In genomic region chr4:90125873-90126272, GRCm38 (mm10) we compare ENCODE assay signal across 17 mouse cellular contexts.
DNase-seq lines count a peak whose midpoint lies in the region; ATAC-seq lines count a peak whose summit lies in the region.
"Had no signal": no experiment of that assay in that cellular context is flagged by ENCODE, and none has a peak within 500 bp of the region (broad histone marks: within the 10 kb centered on the region; RNA-seq: fewer than 3 reads in every experiment).

No protein-coding gene starts in this region.

- H3K4me2 ChIP-seq in forebrain, embryonic 12.5 days = no peak overlapping the region
- H3K4me2 ChIP-seq in forebrain, embryonic 16.5 days (ENCODE audit: low read length) = no peak overlapping the region
- H3K4me2 ChIP-seq in midbrain, embryonic 12.5 days (replicated peaks) = no peak overlapping the region
- H3K4me2 ChIP-seq in midbrain, embryonic 14.5 days (ENCODE audit: low read length) = no peak overlapping the region
- H3K4me2 ChIP-seq in hindbrain, embryonic 14.5 days (replicated peaks) = no peak overlapping the region
- H3K4me2 ChIP-seq: embryonic facial prominence, embryonic 12.5 days; forebrain, embryonic 13.5 days had no signal

- H3K4me1 ChIP-seq in forebrain, embryonic 12.5 days = no peaks in the 10 kb centered on the region
- no peaks in the 10 kb centered on the region for H3K4me1 ChIP-seq in forebrain, embryonic 16.5 days (replicated peaks; ENCODE audit: control insufficient read depth, insufficient read depth, low read length)
- H3K4me1 ChIP-seq in midbrain, embryonic 12.5 days = no peaks in the 10 kb centered on the region
- H3K4me1 ChIP-seq in midbrain, embryonic 14.5 days (ENCODE audit: control insufficient read depth, insufficient read depth, low read length) = no peaks in the 10 kb centered on the region
- no peaks in the 10 kb centered on the region for H3K4me1 ChIP-seq in hindbrain, embryonic 14.5 days (replicated peaks; ENCODE audit: control insufficient read depth, insufficient read depth, low read length)
- H3K4me1 ChIP-seq: embryonic facial prominence, embryonic 10.5 days; embryonic facial prominence, embryonic 12.5 days had no signal

- no peak overlapping the region for H3K27ac ChIP-seq in forebrain, embryonic 12.5 days
- no peak overlapping the region for H3K27ac ChIP-seq in forebrain, embryonic 16.5 days (ENCODE audit: low read length)
- no peak overlapping the region for H3K27ac ChIP-seq in midbrain, embryonic 12.5 days (replicated peaks)
- H3K27ac ChIP-seq in midbrain, embryonic 14.5 days (replicated peaks; ENCODE audit: low read depth, low read length) = no peak overlapping the region
- no peak overlapping the region for H3K27ac ChIP-seq in hindbrain, embryonic 14.5 days
- H3K27ac ChIP-seq: embryonic facial prominence, embryonic 10.5 days; embryonic facial prominence, embryonic 12.5 days; forebrain, embryonic 13.5 days had no signal

- DNase-seq in midbrain, embryonic 14.5 days = no peak
- DNase-seq in hindbrain, embryonic 14.5 days (ENCODE audit: low spot score) = no peak
- DNase-seq: adrenal gland, adult 2 months; adrenal gland, postnatal 10 days; adrenal gland, postnatal 25 days; cerebellum, adult 11-12 months; cerebellum, adult 2 months; cerebellum, adult 9-10 months; cerebellum, postnatal 10 days; cerebellum, postnatal 25 days; forebrain, postnatal 0 days had no signal

- H3K36me3 ChIP-seq in forebrain, embryonic 12.5 days (replicated peaks) = no peaks in the 10 kb centered on the region
- H3K36me3 ChIP-seq in forebrain, embryonic 16.5 days (ENCODE audit: control insufficient read depth, insufficient read depth) = no peaks in the 10 kb centered on the region
- H3K36me3 ChIP-seq in midbrain, embryonic 12.5 days = no peaks in the 10 kb centered on the region
- no peaks in the 10 kb centered on the region for H3K36me3 ChIP-seq in midbrain, embryonic 14.5 days (ENCODE audit: control insufficient read depth, insufficient read depth, low read length)
- H3K36me3 ChIP-seq in hindbrain, embryonic 14.5 days (replicated peaks; ENCODE audit: control insufficient read depth, insufficient read depth) = no peaks in the 10 kb centered on the region
- H3K36me3 ChIP-seq: embryonic facial prominence, embryonic 10.5 days; embryonic facial prominence, embryonic 12.5 days had no signal

- peak; percentile 72; the same call in 1 of the 2 replicates for ATAC-seq in forebrain, embryonic 12.5 days (ENCODE audit: low FRiP score)
- ATAC-seq in forebrain, embryonic 16.5 days = no peak
- ATAC-seq in midbrain, embryonic 12.5 days (ENCODE audit: low FRiP score, low read depth) = peak; percentile 60; the same call in 1 of the 2 replicates
- ATAC-seq in midbrain, embryonic 14.5 days (ENCODE audit: low FRiP score, low TSS enrichment) = no peak
- ATAC-seq in hindbrain, embryonic 14.5 days (ENCODE audit: low FRiP score) = no peak
- ATAC-seq: forebrain, embryonic 13.5 days; forebrain, postnatal 0 days had no signal

- H3K9ac ChIP-seq in forebrain, embryonic 12.5 days = no peak overlapping the region
- H3K9ac ChIP-seq in forebrain, embryonic 16.5 days (replicated peaks; ENCODE audit: low read depth, low read length) = no peak overlapping the region
- no peak overlapping the region for H3K9ac ChIP-seq in midbrain, embryonic 12.5 days (replicated peaks)
- no peak overlapping the region for H3K9ac ChIP-seq in midbrain, embryonic 14.5 days (replicated peaks; ENCODE audit: low read length)
- no peak overlapping the region for H3K9ac ChIP-seq in hindbrain, embryonic 14.5 days
- H3K9ac ChIP-seq: embryonic facial prominence, embryonic 12.5 days; forebrain, embryonic 13.5 days; forebrain, postnatal 0 days had no signal

- no peaks in the 10 kb centered on the region for H3K27me3 ChIP-seq in forebrain, embryonic 12.5 days
- no peaks in the 10 kb centered on the region for H3K27me3 ChIP-seq in forebrain, embryonic 16.5 days (replicated peaks; ENCODE audit: control insufficient read depth, insufficient read depth, low read length)
- no peaks in the 10 kb centered on the region for H3K27me3 ChIP-seq in midbrain, embryonic 12.5 days
- H3K27me3 ChIP-seq in midbrain, embryonic 14.5 days (ENCODE audit: control insufficient read depth, insufficient read depth, low read length) = no peaks in the 10 kb centered on the region
- no peaks in the 10 kb centered on the region for H3K27me3 ChIP-seq in hindbrain, embryonic 14.5 days (ENCODE audit: control insufficient read depth, insufficient read depth, low read length)
- H3K27me3 ChIP-seq: embryonic facial prominence, embryonic 12.5 days; forebrain, embryonic 13.5 days had no signal

- no peak overlapping the region for H3K4me3 ChIP-seq in forebrain, embryonic 12.5 days (replicated peaks)
- H3K4me3 ChIP-seq in forebrain, embryonic 16.5 days (replicated peaks; ENCODE audit: low read length) = no peak overlapping the region
- H3K4me3 ChIP-seq in midbrain, embryonic 12.5 days = no peak overlapping the region
- no peak overlapping the region for H3K4me3 ChIP-seq in midbrain, embryonic 14.5 days (replicated peaks; ENCODE audit: low read depth, low read length)
- H3K4me3 ChIP-seq in hindbrain, embryonic 14.5 days (replicated peaks; ENCODE audit: low read length) = no peak overlapping the region
- H3K4me3 ChIP-seq: embryonic facial prominence, embryonic 10.5 days; embryonic facial prominence, embryonic 12.5 days; forebrain, embryonic 13.5 days had no signal

- H3K9me3 ChIP-seq in forebrain, embryonic 12.5 days = no peaks in the 10 kb centered on the region
- no peaks in the 10 kb centered on the region for H3K9me3 ChIP-seq in forebrain, embryonic 16.5 days (ENCODE audit: control insufficient read depth, low read length)
- no peaks in the 10 kb centered on the region for H3K9me3 ChIP-seq in midbrain, embryonic 12.5 days
- no peaks in the 10 kb centered on the region for H3K9me3 ChIP-seq in midbrain, embryonic 14.5 days (ENCODE audit: control insufficient read depth, low read length)
- H3K9me3 ChIP-seq in hindbrain, embryonic 14.5 days (ENCODE audit: control insufficient read depth, low read length) = no peaks in the 10 kb centered on the region
- H3K9me3 ChIP-seq: embryonic facial prominence, embryonic 10.5 days; embryonic facial prominence, embryonic 12.5 days; forebrain, embryonic 13.5 days had no signal

Comparison
In these comparisons a context has a peak if more than half of its experiments do, and no peak if none do; other contexts are left out.
1. ATAC-seq: peak in forebrain, embryonic 12.5 days (single experiment) and midbrain, embryonic 12.5 days (single experiment); none in forebrain, embryonic 16.5 days (single experiment), midbrain, embryonic 14.5 days (single experiment) and hindbrain, embryonic 14.5 days (single experiment).